Mouse (Mus musculus): ENCODE measurements around the gene Gas7. TPM values are rescaled to one million over a fixed set of nuclear protein-coding genes. Genes with fewer than 3 reads are reported as not detected.

The Gas7 gene
- polyA plus RNA-seq, 1 experiment from 2014 or later, result 10.5 TPM

DNA sequence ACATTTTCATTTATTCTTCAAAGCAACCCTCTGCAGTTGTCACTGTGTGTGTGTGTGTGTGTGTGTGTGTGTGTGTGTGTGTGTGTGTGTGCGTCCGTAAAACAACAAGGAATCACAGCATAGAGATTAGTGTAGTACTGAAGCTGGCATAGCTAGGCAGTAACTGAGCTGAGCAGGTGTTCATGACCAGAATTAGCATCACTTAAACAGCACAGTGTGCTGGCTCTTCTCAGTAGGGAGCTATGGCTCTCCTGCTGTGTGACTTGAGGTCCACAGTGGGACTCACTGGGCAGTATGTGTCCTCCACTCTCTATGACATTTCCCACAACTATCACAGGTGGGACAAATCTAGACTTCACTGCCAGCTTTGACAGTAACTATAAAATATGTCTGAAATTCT lies 275.8 kb downstream of the Gas7 start:
- WGBS, result 84% methylated on average over 2 of the region's 2 CpGs
- H3K4me2 ChIP-seq, result no peak overlapping the region
- DNase-seq (no peak), ATAC-seq (ENCODE audit: insufficient read depth) (no peak)
- TF ChIP-seq CTCF (IDR thresholded peaks at IDR 0.05; ENCODE audit: low read depth), result no peak
- H3K9me3 ChIP-seq (ENCODE audit: low read depth, low read length), result no peaks in the 10 kb centered on the region
- no peaks in the 10 kb centered on the region for H3K36me3 ChIP-seq (ENCODE audit: insufficient read depth)
- H3K27me3 ChIP-seq (ENCODE audit: insufficient read depth, low read length), result no peaks in the 10 kb centered on the region
- H3K27ac ChIP-seq (ENCODE audit: low read depth), result no peak overlapping the region
- no peak overlapping the region for H3K9ac ChIP-seq
- H3K4me3 ChIP-seq (ENCODE audit: low read depth, low read length), result no peak overlapping the region
- H3K4me1 ChIP-seq (ENCODE audit: insufficient read depth), result no peaks in the 10 kb centered on the region

DNA sequence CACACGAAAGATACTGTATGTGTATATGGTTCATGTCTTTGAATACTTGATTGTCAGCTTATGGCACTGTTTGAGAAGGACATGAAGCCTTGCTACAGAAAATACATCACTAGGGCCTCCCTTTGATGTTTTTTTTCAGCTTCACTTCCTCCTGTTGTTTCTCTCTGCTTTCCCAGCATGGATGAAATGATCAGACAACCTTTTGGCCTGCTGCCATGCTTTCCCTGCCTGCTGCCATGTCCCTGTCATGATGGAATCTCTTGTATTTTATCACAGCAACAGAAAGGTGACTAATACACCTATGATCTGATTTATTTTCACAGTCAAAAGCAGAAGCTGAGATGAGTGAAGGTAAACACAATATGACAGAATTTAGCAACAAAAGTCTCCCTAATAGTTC lies 278.5 kb downstream of the Gas7 start:
- TF ChIP-seq CTCF (IDR thresholded peaks at IDR 0.05; ENCODE audit: low read depth), result no peak
- no peaks in the 10 kb centered on the region for H3K4me1 ChIP-seq (ENCODE audit: insufficient read depth)
- no peaks in the 10 kb centered on the region for H3K27me3 ChIP-seq (ENCODE audit: insufficient read depth, low read length)
- no peak overlapping the region for H3K9ac ChIP-seq
- WGBS, result 73% methylated on average over 1 of the region's 1 CpGs
- no peak for ATAC-seq (ENCODE audit: insufficient read depth)
- H3K36me3 ChIP-seq (ENCODE audit: insufficient read depth), result no peaks in the 10 kb centered on the region
- no peak overlapping the region for H3K4me3 ChIP-seq (ENCODE audit: low read depth, low read length)
- no peak for DNase-seq
- H3K9me3 ChIP-seq (ENCODE audit: low read depth, low read length), result no peaks in the 10 kb centered on the region
- no peak overlapping the region for H3K27ac ChIP-seq (ENCODE audit: low read depth)
- no peak overlapping the region for H3K4me2 ChIP-seq

DNA sequence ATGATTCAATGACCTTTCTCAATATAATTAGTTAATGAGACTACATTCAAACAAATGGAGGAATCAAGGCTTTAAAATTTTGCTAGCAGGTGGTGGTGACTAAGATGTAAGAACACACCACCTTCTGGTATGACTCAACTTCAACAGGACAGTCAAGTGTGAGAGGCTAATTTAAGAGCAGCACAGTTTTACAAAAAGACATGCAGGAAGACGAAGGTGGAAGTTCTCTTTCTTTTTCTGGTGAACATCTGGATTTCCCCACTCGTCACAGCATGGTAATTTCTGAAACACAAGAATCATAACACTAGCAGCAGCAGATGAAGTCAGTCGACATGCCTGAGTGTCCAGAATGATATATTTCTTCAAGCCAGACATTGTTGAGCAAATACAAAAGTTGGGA lies 279.4 kb downstream of the Gas7 start:
- no peak for TF ChIP-seq CTCF (IDR thresholded peaks at IDR 0.05; ENCODE audit: low read depth)
- no peak overlapping the region for H3K4me3 ChIP-seq (ENCODE audit: low read depth, low read length)
- H3K36me3 ChIP-seq (ENCODE audit: insufficient read depth), result no peaks in the 10 kb centered on the region
- ATAC-seq (ENCODE audit: insufficient read depth) (no peak), DNase-seq (no peak)
- H3K4me1 ChIP-seq (ENCODE audit: insufficient read depth), result no peaks in the 10 kb centered on the region
- no peak overlapping the region for H3K4me2 ChIP-seq
- WGBS, result 74% methylated on average over 3 of the region's 3 CpGs
- H3K9ac ChIP-seq, result no peak overlapping the region
- no peaks in the 10 kb centered on the region for H3K27me3 ChIP-seq (ENCODE audit: insufficient read depth, low read length)
- H3K9me3 ChIP-seq (ENCODE audit: low read depth, low read length), result no peaks in the 10 kb centered on the region
- no peak overlapping the region for H3K27ac ChIP-seq (ENCODE audit: low read depth)

DNA sequence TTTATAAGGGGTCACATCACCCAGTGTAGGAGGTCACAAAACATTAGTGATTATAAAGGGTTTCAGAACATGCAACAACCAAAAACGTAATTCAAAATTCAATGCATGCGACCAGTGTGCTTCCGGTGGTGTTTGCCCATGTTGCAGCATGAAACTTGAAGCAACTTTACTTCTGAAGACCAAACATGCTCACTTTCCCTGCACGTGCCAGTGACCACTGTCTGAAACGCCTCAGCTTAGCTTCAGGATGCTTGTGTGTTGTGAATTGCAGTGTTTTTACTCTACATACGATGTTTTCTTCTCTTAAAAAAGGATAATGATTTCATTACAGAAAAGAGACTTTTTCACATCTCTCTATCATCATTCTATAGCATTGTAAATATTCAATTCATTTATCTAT lies 283.1 kb downstream of the Gas7 start:
- ATAC-seq (ENCODE audit: insufficient read depth) (no peak), DNase-seq (no peak)
- H3K9ac ChIP-seq, result no peak overlapping the region
- H3K4me3 ChIP-seq (ENCODE audit: low read depth, low read length), result no peak overlapping the region
- no peaks in the 10 kb centered on the region for H3K36me3 ChIP-seq (ENCODE audit: insufficient read depth)
- no peaks in the 10 kb centered on the region for H3K4me1 ChIP-seq (ENCODE audit: insufficient read depth)
- H3K27me3 ChIP-seq (ENCODE audit: insufficient read depth, low read length), result no peaks in the 10 kb centered on the region
- no peaks in the 10 kb centered on the region for H3K9me3 ChIP-seq (ENCODE audit: low read depth, low read length)
- H3K4me2 ChIP-seq, result no peak overlapping the region
- WGBS, result 78% methylated on average over 6 of the region's 6 CpGs
- no peak for TF ChIP-seq CTCF (IDR thresholded peaks at IDR 0.05; ENCODE audit: low read depth)
- H3K27ac ChIP-seq (ENCODE audit: low read depth), result no peak overlapping the region

Other genes with a start within 250 kb of the Gas7 start
- gene Myh4, start 217.4 kb upstream of the Gas7 start, polyA plus RNA-seq (2014; fragmentation: Nextera tagmentation; extraction: Ambion mirVana), result 0.03 TPM in 1 of 2 replicates, not detected in the other
- 0.22 and 0.28 TPM in 2 replicates for gene Myh8, start 178.3 kb upstream of the Gas7 start, polyA plus RNA-seq (2014; fragmentation: Nextera tagmentation; extraction: Ambion mirVana)
- 0.11 and 0.34 TPM in 2 replicates for gene Myh13, start 133.8 kb upstream of the Gas7 start, polyA plus RNA-seq (2014; fragmentation: Nextera tagmentation; extraction: Ambion mirVana)
- not detected in 2 replicates for gene Rcvrn, start 239.9 kb downstream of the Gas7 start, polyA plus RNA-seq (2014; fragmentation: Nextera tagmentation; extraction: Ambion mirVana)